Mouse (Mus musculus) hindbrain, embryonic 12.5 days (tissue): ENCODE measurements around the gene Sec22b. TPM values are rescaled to one million over a fixed set of nuclear protein-coding genes. Genes with fewer than 3 reads are reported as not detected.

Experiments used
- ATAC-seq: fragments of 200-750 bp; cut with Nextera tagmentation; 2 replicates; pipeline ENCODE4 v1.8.0; 2017; ENCODE audit warnings: moderate TSS enrichment; ENCODE audit not compliant: low FRiP score
- H3K27ac ChIP-seq: fragments of 300-500 bp; sonication (generic); 2 replicates; pipeline ENCODE4 v1.5.1; 2016; ENCODE audit warnings: mild to moderate bottlenecking
- H3K27me3 ChIP-seq: fragments of 300-500 bp; sonication (generic); 2 replicates; pipeline ENCODE4 v1.6.1; 2016; ENCODE audit warnings: mild to moderate bottlenecking
- H3K36me3 ChIP-seq: fragments of 300-500 bp; sonication (generic); 2 replicates; pipeline ENCODE4 v1.6.1; 2016; ENCODE audit warnings: mild to moderate bottlenecking
- H3K4me1 ChIP-seq: fragments of 300-500 bp; sonication (generic); 2 replicates; pipeline ENCODE4 v1.6.1; 2016
- H3K4me2 ChIP-seq: fragments of 300-500 bp; sonication (generic); replicated peaks from 2 replicates; pipeline ENCODE4 v1.6.1; 2016; ENCODE audit warnings: mild to moderate bottlenecking
- H3K4me3 ChIP-seq: fragments of 300-500 bp; sonication (generic); 2 replicates; pipeline ENCODE4 v1.5.1; 2016; ENCODE audit warnings: mild to moderate bottlenecking
- H3K9ac ChIP-seq: fragments of 300-500 bp; sonication (generic); 2 replicates; pipeline ENCODE4 v1.6.1; 2016; ENCODE audit warnings: mild to moderate bottlenecking, moderate library complexity
- H3K9me3 ChIP-seq: fragments of 300-500 bp; sonication (generic); replicated peaks from 2 replicates; pipeline ENCODE4 v1.6.1; 2016; ENCODE audit warnings: mild to moderate bottlenecking
- WGBS: fragments of 180-500 bp; shearing (Covaris S2); methylation state at CpG from one replicate; pipeline ENCODE4 v1.1.7; 2016; 5-methylcytosine and 5-hydroxymethylcytosine counted together
- polyA plus RNA-seq: library from polyadenylated mRNA; unstranded; fragments of >200 nt; fragmentation: Nextera tagmentation; extraction: Ambion mirVana; gene quantifications from 2 replicates; pipeline ENCODE4 v1.2.1, GENCODE M21; 2016

Gene Sec22b
- polyA plus RNA-seq, 1 experiment from 2014 or later: 104 TPM

DNA sequence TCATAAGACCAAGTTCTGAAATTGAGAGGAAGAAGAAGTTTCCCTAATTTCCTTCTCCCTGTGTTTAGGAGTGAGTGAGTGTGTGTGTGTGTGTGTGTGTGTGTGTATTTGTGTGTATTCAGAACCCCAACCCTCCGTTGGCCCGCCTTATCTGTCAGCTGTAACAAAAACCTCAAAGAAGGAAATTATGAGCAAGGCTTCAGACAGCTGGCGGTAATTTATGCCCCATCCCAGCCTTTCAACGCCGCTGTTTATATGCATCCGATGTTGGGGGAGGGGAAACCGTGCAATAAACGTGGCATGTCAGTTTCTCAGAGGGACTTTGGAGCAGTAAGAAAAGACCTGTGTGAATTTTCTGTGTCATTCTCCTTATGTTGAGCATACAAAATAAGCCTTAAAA, 24.7 kb upstream of the Sec22b start:
- no peak overlapping the region for H3K4me2 ChIP-seq
- no peak for ATAC-seq

DNA sequence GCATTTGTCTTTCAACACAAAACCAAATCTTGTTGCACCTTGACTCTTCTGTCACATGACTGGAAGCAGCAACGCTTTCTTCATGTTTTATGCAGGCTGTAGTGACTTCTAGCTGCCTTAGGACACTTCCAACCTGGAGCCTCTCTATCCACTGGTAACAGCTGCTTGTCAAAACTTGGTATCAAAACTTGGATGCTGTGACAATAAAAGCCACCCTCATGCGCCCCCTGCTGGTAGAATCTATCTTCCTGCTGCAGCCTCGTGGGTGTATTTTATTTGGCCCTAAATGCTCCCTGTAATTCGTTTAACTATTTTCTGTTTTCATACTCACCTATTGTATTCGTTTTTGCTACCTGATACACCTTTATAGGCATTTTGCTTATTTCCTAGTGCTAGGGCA, 21.8 kb upstream of the Sec22b start:
- H3K27me3 ChIP-seq: no peaks in the 10 kb centered on the region
- H3K4me1 ChIP-seq: peaks cover 6% of the 10 kb centered on the region
- WGBS: 17% methylated on average over 5 of the region's 5 CpGs
- no peak overlapping the region for H3K9ac ChIP-seq
- H3K36me3 ChIP-seq: no peaks in the 10 kb centered on the region
- H3K4me2 ChIP-seq: no peak overlapping the region
- no peak for ATAC-seq
- H3K9me3 ChIP-seq: no peaks in the 10 kb centered on the region
- no peak overlapping the region for H3K27ac ChIP-seq
- H3K4me3 ChIP-seq: no peak overlapping the region

More for the DNA sequence above, 24.7 kb upstream of the Sec22b start:
- Histone ChIP-seq H3K4me3 (no peak overlapping the region), H3K36me3 (no peaks in the 10 kb centered on the region), H3K27ac (no peak overlapping the region), H3K9me3 (no peaks in the 10 kb centered on the region), H3K27me3 (no peaks in the 10 kb centered on the region), H3K4me1 (peaks cover 6% of the 10 kb centered on the region), H3K9ac (no peak overlapping the region)
- WGBS: 24% methylated on average over 8 of the region's 8 CpGs

DNA sequence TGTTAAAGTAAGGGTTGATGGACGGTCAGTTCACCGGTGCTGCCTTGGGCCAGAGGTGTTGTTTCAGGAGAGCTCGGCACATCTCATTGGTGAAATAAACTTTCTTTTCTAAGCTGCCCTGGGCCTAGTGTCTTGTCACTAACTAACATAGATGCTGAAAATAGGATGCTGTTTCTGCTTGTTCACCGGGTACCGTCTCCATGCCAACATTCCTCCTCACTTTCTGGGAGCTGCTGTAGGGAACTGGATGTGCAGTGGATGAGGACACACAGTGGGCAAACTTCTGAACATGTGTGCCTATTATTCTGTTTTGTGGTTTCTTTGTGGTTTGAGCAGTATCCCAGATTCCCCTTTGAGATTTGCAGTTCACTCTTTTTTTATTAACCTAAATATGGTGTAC, 19.4 kb upstream of the Sec22b start:
- no peak overlapping the region for H3K9ac ChIP-seq
- no peak overlapping the region for H3K4me3 ChIP-seq
- 93% methylated on average over 5 of the region's 5 CpGs for WGBS
- no peaks in the 10 kb centered on the region for H3K36me3 ChIP-seq
- no peaks in the 10 kb centered on the region for H3K9me3 ChIP-seq
- 0 out of 2 replicates have a peak, but pooled peaks cover under 1% of the 10 kb centered on the region for H3K4me1 ChIP-seq
- no peak overlapping the region for H3K4me2 ChIP-seq
- H3K27ac ChIP-seq: no peak overlapping the region
- no peaks in the 10 kb centered on the region for H3K27me3 ChIP-seq
- no peak for ATAC-seq

DNA sequence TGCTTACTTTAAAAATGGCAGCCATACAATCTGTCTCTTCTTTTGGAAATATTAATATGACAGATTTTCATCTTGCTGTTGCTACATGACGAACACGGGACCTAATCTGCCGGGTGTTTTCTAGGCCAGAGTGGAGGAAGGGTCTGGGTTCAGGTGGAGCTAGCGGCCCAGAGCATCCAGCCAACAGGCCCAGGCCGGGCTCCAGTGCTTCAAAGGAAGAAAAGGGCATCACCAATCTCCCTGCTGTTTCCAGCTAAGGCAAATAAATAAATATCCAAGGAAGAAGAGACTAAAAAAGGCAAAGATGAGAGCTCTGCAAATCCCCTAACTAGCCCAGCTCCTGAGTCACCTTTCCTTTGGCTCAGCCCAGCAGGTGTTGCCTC, 13.2 kb upstream of the Sec22b start:
- H3K9ac ChIP-seq: peak overlapping the region; percentile 72; the same call in 1 of the 2 replicates

DNA sequence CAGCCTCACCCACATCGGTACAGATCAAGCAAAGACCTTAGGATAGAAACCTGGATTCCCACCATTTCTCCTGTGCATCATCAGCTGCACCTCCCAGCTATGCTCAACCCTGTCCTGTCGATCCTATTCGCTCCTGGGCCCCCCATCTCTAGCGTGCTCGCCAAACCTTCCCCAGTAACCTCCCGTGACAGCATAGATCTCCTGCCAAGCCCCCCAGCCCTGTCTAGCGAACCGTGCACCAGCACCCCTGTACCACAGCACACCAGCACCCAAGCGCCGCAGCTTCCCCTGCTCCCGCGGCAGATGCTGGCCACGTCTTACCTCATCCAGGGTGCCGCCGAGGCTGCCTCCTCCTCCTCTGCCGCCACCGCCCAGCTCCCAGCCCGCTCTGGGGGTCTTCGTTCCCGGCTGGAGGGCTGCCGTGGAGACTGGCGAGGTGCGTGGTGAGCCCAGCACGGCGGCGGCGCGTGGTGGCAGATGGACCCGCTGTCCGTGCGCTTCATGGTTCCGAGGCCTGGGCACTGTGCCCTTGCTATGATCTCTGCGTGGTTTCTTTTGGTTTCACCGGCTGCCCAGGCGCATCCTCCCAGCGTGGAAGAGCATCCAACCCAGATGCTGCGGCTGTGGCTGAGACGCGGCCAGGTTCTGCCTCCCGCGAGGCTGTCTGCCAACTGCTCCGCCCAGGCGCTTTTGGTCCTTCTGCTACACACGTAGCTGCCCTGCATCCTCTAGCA, 12.7 kb upstream of the Sec22b start, which contains the start of gene Pde4dip:
Gene Pde4dip, minus strand, starts transcription at position 540 of the 734 bp plus-strand sequence.
- Histone ChIP-seq H3K9me3 (no peaks in the 10 kb centered on the region), H3K9ac (peak within 1 kb of the TSS; percentile 72), H3K36me3 (no peaks in the 10 kb centered on the region), H3K27ac (no peak within 1 kb of the TSS), H3K4me2 (peak within 1 kb of the TSS; percentile 92), H3K4me3 (peak within 1 kb of the TSS; percentile 53), H3K27me3 (peaks cover 34% of the 10 kb centered on the region), H3K4me1 (peaks cover 11% of the 10 kb centered on the region)
- 2% methylated on average over 43 of the region's 44 CpGs for WGBS
- ATAC-seq: peak; percentile 85

More for the DNA sequence above, 13.2 kb upstream of the Sec22b start:
- Histone ChIP-seq H3K27me3 (peaks cover 34% of the 10 kb centered on the region), H3K36me3 (no peaks in the 10 kb centered on the region), H3K4me2 (peak overlapping the region; percentile 92), H3K4me1 (peaks cover 11% of the 10 kb centered on the region), H3K4me3 (peak overlapping the region; percentile 53), H3K27ac (no peak overlapping the region), H3K9me3 (no peaks in the 10 kb centered on the region)
- 57% methylated on average over 5 of the region's 5 CpGs for WGBS
- no peak for ATAC-seq

DNA sequence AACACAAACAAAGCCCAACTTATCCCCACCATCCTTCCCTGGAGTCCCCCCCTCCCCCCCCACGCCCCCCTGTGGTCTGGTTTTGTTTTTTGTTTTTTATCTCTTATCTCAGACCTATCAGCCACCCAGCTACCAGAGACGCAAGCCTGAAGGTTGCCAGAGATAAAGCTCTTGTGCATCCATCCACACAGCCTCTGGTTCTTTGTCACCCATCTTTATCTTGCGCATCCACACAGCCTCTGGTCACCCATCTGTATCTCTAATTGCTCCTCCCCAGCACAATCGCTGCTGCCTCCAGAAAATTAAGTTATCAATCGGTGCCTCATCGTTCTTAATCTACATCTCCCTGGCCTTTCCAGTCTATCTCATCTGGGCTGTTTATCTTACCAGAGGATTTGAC, 10.8 kb upstream of the Sec22b start:
- ATAC-seq: no peak
- H3K9ac ChIP-seq: no peak overlapping the region
- peaks cover 34% of the 10 kb centered on the region for H3K27me3 ChIP-seq
- H3K4me2 ChIP-seq: no peak overlapping the region
- H3K4me1 ChIP-seq: peaks cover 11% of the 10 kb centered on the region
- 64% methylated on average over 6 of the region's 6 CpGs for WGBS
- H3K27ac ChIP-seq: no peak overlapping the region
- H3K36me3 ChIP-seq: no peaks in the 10 kb centered on the region
- H3K9me3 ChIP-seq: no peaks in the 10 kb centered on the region
- H3K4me3 ChIP-seq: no peak overlapping the region

DNA sequence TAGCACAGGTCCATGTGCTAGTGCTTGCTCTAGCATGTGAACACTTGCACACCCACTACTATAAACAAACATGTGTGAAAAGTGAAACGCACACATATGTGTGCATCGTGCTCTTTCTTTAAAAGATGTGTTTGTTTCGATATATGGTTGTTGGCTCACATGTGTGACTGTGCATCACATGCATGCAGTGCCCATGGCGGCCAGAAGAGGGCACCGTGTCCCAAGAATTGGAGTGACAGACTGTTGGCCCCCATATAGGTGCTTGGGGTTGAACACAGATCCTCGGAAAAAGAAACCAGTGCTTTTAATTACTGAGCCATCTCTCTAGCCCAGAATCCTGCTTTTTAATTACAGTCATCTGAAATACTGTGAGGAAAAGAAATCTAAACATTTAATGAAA, 6.3 kb upstream of the Sec22b start:
- no peak overlapping the region for H3K9ac ChIP-seq
- H3K9me3 ChIP-seq: no peaks in the 10 kb centered on the region
- H3K4me3 ChIP-seq: no peak overlapping the region
- no peak for ATAC-seq
- H3K4me2 ChIP-seq: no peak overlapping the region
- H3K4me1 ChIP-seq: no peaks in the 10 kb centered on the region
- 52% methylated on average over 6 of the region's 6 CpGs for WGBS
- H3K27ac ChIP-seq: no peak overlapping the region
- no peaks in the 10 kb centered on the region for H3K36me3 ChIP-seq
- peaks cover 14% of the 10 kb centered on the region for H3K27me3 ChIP-seq

DNA sequence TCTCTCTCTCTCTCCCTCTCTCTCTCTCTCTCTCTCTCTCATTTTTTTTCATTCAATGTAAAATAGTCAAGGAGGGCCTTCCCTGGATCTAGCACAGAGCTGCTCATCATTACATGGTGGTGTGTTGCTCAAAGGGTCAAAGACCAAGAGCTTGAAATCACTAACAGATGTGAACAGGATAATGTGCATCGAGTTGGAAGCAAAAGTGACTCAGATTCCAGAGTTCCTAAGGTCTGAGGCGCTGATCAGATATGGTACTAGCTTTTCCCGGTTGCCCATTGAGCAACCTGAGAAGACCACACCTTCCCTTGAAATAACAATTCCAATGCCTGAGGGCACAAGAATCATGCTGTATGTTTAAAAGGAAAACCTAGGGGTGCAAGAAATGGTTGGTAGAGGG, 2.6 kb upstream of the Sec22b start:
- H3K4me2 ChIP-seq: no peak overlapping the region
- WGBS: 62% methylated on average over 3 of the region's 3 CpGs
- H3K4me3 ChIP-seq: no peak overlapping the region
- no peak overlapping the region for H3K9ac ChIP-seq
- no peaks in the 10 kb centered on the region for H3K9me3 ChIP-seq
- H3K36me3 ChIP-seq: no peaks in the 10 kb centered on the region
- H3K27me3 ChIP-seq: no peaks in the 10 kb centered on the region
- no peak for ATAC-seq
- no peak overlapping the region for H3K27ac ChIP-seq
- peaks cover 11% of the 10 kb centered on the region for H3K4me1 ChIP-seq

DNA sequence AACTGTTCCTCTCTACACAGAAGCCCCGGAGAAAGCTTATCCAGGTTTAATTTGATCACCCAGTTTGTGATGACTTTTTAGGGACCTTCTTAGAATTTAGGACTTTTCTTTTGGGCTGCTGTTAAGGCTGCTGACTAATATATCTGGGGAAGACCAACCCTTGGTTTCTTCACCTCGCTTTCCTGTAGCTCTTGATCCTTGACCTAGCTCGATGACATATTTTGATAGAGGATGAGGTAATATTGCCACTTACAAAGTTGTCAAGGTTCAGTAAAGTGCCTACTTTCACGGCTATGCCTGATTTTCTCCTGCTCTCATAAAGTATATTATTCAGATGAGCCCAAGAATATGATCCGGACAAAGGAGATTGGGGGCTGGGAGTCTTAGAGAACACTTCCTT, 596 bp downstream of the Sec22b start:
- ATAC-seq: no peak; the same call in 1 of the 2 replicates
- H3K4me3 ChIP-seq: peak overlapping the region; percentile 85
- H3K9me3 ChIP-seq: no peaks in the 10 kb centered on the region
- WGBS: 17% methylated on average over 5 of the region's 5 CpGs
- H3K4me1 ChIP-seq: peaks cover 13% of the 10 kb centered on the region
- peak overlapping the region; percentile 77 for H3K4me2 ChIP-seq
- peak overlapping the region; percentile 86 for H3K9ac ChIP-seq
- no peaks in the 10 kb centered on the region for H3K36me3 ChIP-seq
- no peaks in the 10 kb centered on the region for H3K27me3 ChIP-seq
- H3K27ac ChIP-seq: no peak overlapping the region

DNA sequence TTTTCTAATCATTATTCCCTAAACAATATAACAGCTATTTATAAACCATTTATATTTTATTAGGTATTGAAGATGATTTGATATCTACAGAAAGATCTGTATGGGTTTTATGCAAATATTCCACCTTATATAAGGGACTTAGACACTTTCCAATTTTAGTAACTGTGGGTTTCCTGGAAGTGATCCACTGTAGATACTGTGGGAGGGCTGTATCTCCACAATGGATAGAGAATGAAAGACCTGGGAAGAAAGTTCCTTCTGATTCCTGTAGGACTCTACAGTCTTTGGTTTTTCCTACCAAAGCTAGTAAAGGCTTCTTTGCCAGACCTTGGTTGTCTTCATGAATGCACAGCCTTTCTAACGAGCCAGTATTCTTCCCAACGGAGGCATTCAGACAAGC, 8.7 kb downstream of the Sec22b start:
- Histone ChIP-seq H3K36me3 (peaks cover 24% of the 10 kb centered on the region), H3K9ac (no peak overlapping the region), H3K27ac (no peak overlapping the region), H3K27me3 (no peaks in the 10 kb centered on the region), H3K9me3 (no peaks in the 10 kb centered on the region), H3K4me2 (no peak overlapping the region), H3K4me3 (no peak overlapping the region), H3K4me1 (no peaks in the 10 kb centered on the region)
- 83% methylated on average over 2 of the region's 2 CpGs for WGBS
- no peak for ATAC-seq

DNA sequence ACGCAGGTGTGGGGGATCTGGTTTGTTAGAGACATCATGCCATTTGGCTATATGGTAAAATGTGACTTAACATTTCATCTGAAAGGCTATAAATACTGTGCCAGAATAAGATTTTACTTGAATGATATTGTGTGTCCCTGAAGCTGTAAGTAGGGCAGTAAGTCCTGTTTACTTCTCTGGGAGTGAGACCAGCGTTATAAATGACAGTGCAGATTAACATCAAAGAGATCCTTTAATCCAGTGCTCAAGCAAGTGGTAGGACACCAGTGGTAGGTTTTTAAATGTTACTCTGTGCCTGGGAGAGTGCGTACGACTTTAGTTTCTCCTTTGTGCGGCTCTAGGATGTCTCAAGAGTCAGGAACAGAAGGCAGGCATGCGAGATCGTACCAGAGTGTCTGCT, 10.1 kb downstream of the Sec22b start:
- Histone ChIP-seq H3K4me1 (no peaks in the 10 kb centered on the region), H3K36me3 (peaks cover 28% of the 10 kb centered on the region), H3K9ac (no peak overlapping the region), H3K27ac (no peak overlapping the region), H3K9me3 (no peaks in the 10 kb centered on the region), H3K27me3 (no peaks in the 10 kb centered on the region), H3K4me2 (no peak overlapping the region), H3K4me3 (no peak overlapping the region)
- WGBS: 91% methylated on average over 7 of the region's 7 CpGs
- ATAC-seq: no peak

DNA sequence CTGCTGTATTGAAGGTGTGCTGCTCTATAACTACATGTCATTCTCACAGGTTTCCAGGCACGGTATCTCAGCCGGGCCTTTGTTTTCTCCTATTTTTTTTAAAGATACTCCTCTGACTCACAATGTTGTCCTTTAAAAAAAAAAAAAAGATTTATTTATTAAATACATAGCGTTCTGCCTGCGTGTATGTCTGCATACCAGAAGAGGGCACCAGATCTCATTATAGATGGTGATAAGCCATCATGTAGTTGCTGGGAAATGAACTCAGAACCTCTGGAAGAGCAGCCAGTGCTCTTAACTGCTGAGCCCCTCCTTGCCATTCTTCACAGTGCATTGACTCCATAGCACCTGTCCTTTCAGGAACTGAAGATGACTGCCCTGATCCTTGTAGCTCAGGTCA, 14.1 kb downstream of the Sec22b start:
- no peak overlapping the region for H3K4me2 ChIP-seq
- no peaks in the 10 kb centered on the region for H3K9me3 ChIP-seq
- H3K4me3 ChIP-seq: no peak overlapping the region
- no peak overlapping the region for H3K9ac ChIP-seq
- no peaks in the 10 kb centered on the region for H3K27me3 ChIP-seq
- no peak for ATAC-seq
- H3K27ac ChIP-seq: no peak overlapping the region
- 79% methylated on average over 4 of the region's 4 CpGs for WGBS
- no peaks in the 10 kb centered on the region for H3K4me1 ChIP-seq
- H3K36me3 ChIP-seq: peaks cover 23% of the 10 kb centered on the region

DNA sequence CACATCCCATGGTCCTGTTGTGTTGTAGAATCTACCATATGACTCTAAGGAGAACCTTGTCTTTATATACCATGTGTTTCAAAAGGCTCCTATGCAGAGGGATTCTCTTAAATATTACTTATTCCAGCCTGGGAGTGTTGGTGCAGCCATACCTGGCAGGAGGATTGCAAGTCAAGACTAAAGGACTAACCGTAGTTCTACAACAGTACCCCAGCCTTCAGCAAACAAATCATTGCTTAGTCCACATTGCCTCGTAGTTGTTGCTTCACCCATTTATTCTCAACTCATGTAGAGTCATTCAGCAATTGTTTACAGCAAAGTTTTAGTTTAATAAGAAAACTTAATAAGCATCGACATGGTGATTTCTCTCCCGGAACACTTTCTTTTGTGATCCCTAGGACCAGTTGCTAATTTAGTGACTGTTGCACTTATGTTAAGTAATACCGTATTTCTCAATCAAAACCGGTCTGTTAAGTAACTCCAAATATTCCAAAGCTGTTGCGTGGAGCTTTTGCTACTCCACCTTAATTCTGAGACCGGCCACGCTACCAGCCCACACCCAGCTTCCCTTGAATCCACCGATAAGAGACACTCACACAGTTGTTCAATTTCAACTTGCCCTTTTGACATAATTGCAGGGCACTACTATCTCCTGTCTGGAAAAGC, 18.0 kb downstream of the Sec22b start:
- no peak overlapping the region for H3K9ac ChIP-seq
- no peak overlapping the region for H3K27ac ChIP-seq
- no peaks in the 10 kb centered on the region for H3K9me3 ChIP-seq
- H3K36me3 ChIP-seq: peaks cover 29% of the 10 kb centered on the region
- no peak overlapping the region for H3K4me3 ChIP-seq
- no peaks in the 10 kb centered on the region for H3K4me1 ChIP-seq
- no peak for ATAC-seq
- WGBS: 97% methylated on average over 10 of the region's 10 CpGs
- H3K4me2 ChIP-seq: no peak overlapping the region
- H3K27me3 ChIP-seq: no peaks in the 10 kb centered on the region
